Mouse (Mus musculus): Measurements from ENCODE around the gene Gapdh. TPM values are rescaled to one million over a fixed set of nuclear protein-coding genes. Genes with fewer than 3 reads are reported as not detected.

Gene Gapdh
- 1,954 TPM in 2 replicates for polyA plus RNA-seq (2014; fragmentation: Nextera tagmentation; extraction: Ambion mirVana)

- peaks cover 20% of the 10 kb centered on the region for H3K4me1 ChIP-seq (ENCODE audit: insufficient read depth)
These were observed at the start of gene Gapdh for GRCm38 (mm10) chr6:125166051-125166751. Gene Gapdh, minus strand, starts transcription at chr6:125166467.

GRCm38 (mm10) chr6:125215148-125215954 lies 49.1 kb upstream of the Gapdh start, which contains the start of gene Vamp1:
Gene Vamp1, plus strand, starts transcription at chr6:125215551.
- peak within 1 kb of the TSS; percentile 69; the same call in 1 of the 2 replicates for H3K27ac ChIP-seq (ENCODE audit: low read depth)
- under 1% methylated on average over 48 of the region's 48 CpGs for WGBS
- no peaks in the 10 kb centered on the region for H3K36me3 ChIP-seq (ENCODE audit: insufficient read depth)
- H3K27me3 ChIP-seq (ENCODE audit: insufficient read depth, low read length), result peaks cover 5% of the 10 kb centered on the region
- peak within 1 kb of the TSS; percentile 61 for H3K4me3 ChIP-seq (ENCODE audit: low read depth, low read length)
- ATAC-seq (ENCODE audit: insufficient read depth) (peak; percentile 96), DNase-seq (peak; percentile 97)
- H3K9ac ChIP-seq, result peak within 1 kb of the TSS; percentile 71
- peak within 1 kb of the TSS; percentile 88 for H3K4me2 ChIP-seq
- no peaks in the 10 kb centered on the region for H3K4me1 ChIP-seq (ENCODE audit: insufficient read depth)
- TF ChIP-seq CTCF (IDR thresholded peaks at IDR 0.05; ENCODE audit: low read depth), result no peak
- H3K9me3 ChIP-seq (ENCODE audit: low read depth, low read length), result no peaks in the 10 kb centered on the region

More at GRCm38 (mm10) chr6:125166051-125166751, at the start of gene Gapdh:
- H3K9me3 ChIP-seq (ENCODE audit: low read depth, low read length), result no peaks in the 10 kb centered on the region
- peaks cover 76% of the 10 kb centered on the region for H3K36me3 ChIP-seq (ENCODE audit: insufficient read depth)
- ATAC-seq (ENCODE audit: insufficient read depth), result peak; percentile 68
- peak; percentile 86 for DNase-seq
- H3K27me3 ChIP-seq (ENCODE audit: insufficient read depth, low read length), result no peaks in the 10 kb centered on the region
- 1% methylated on average over 18 of the region's 18 CpGs for WGBS
- H3K4me3 ChIP-seq (ENCODE audit: low read depth, low read length), result peak within 1 kb of the TSS; percentile 95
- H3K9ac ChIP-seq, result peak within 1 kb of the TSS; percentile 98
- TF ChIP-seq CTCF (IDR thresholded peaks at IDR 0.05; ENCODE audit: low read depth), result no peak
- peak within 1 kb of the TSS; percentile 98 for H3K4me2 ChIP-seq
- H3K27ac ChIP-seq (ENCODE audit: low read depth), result peak within 1 kb of the TSS; percentile 98

GRCm38 (mm10) chr6:125213715-125214114 lies 47.4 kb upstream of the Gapdh start:
- WGBS, result 82% methylated on average over 6 of the region's 6 CpGs
- no peak for TF ChIP-seq CTCF (IDR thresholded peaks at IDR 0.05; ENCODE audit: low read depth)
- Histone ChIP-seq H3K27me3 (ENCODE audit: insufficient read depth, low read length) (peaks cover 5% of the 10 kb centered on the region), H3K36me3 (ENCODE audit: insufficient read depth) (no peaks in the 10 kb centered on the region), H3K4me1 (ENCODE audit: insufficient read depth) (no peaks in the 10 kb centered on the region), H3K27ac (ENCODE audit: low read depth) (no peak overlapping the region), H3K4me3 (ENCODE audit: low read depth, low read length) (no peak overlapping the region), H3K4me2 (no peak overlapping the region), H3K9ac (no peak overlapping the region), H3K9me3 (ENCODE audit: low read depth, low read length) (no peaks in the 10 kb centered on the region)
- ATAC-seq (ENCODE audit: insufficient read depth) (no peak), DNase-seq (no peak)

- Histone ChIP-seq H3K36me3 (ENCODE audit: insufficient read depth) (no peaks in the 10 kb centered on the region), H3K4me1 (ENCODE audit: insufficient read depth) (no peaks in the 10 kb centered on the region), H3K9ac (no peak overlapping the region), H3K4me2 (no peak overlapping the region), H3K27ac (ENCODE audit: low read depth) (no peak overlapping the region), H3K9me3 (ENCODE audit: low read depth, low read length) (no peaks in the 10 kb centered on the region), H3K4me3 (ENCODE audit: low read depth, low read length) (no peak overlapping the region), H3K27me3 (ENCODE audit: insufficient read depth, low read length) (peaks cover 5% of the 10 kb centered on the region)
- 59% methylated on average over 6 of the region's 6 CpGs for WGBS
- no peak for DNase-seq
- no peak for ATAC-seq (ENCODE audit: insufficient read depth)
- TF ChIP-seq CTCF (IDR thresholded peaks at IDR 0.05; ENCODE audit: low read depth), result no peak
These were observed 46.9 kb upstream of the Gapdh start for GRCm38 (mm10) chr6:125213129-125213528.

GRCm38 (mm10) chr6:125212621-125213020 lies 46.4 kb upstream of the Gapdh start:
- H3K27ac ChIP-seq (ENCODE audit: low read depth), result no peak overlapping the region
- peaks cover 5% of the 10 kb centered on the region for H3K27me3 ChIP-seq (ENCODE audit: insufficient read depth, low read length)
- no peaks in the 10 kb centered on the region for H3K9me3 ChIP-seq (ENCODE audit: low read depth, low read length)
- H3K4me3 ChIP-seq (ENCODE audit: low read depth, low read length), result no peak overlapping the region
- 40% methylated on average over 2 of the region's 2 CpGs for WGBS
- no peaks in the 10 kb centered on the region for H3K36me3 ChIP-seq (ENCODE audit: insufficient read depth)
- H3K4me1 ChIP-seq (ENCODE audit: insufficient read depth), result no peaks in the 10 kb centered on the region
- H3K4me2 ChIP-seq, result no peak overlapping the region
- TF ChIP-seq CTCF (IDR thresholded peaks at IDR 0.05; ENCODE audit: low read depth), result no peak
- DNase-seq (no peak), ATAC-seq (ENCODE audit: insufficient read depth) (no peak)
- no peak overlapping the region for H3K9ac ChIP-seq

- Histone ChIP-seq H3K9ac (no peak overlapping the region), H3K36me3 (ENCODE audit: insufficient read depth) (no peaks in the 10 kb centered on the region), H3K27me3 (ENCODE audit: insufficient read depth, low read length) (peaks cover 5% of the 10 kb centered on the region), H3K27ac (ENCODE audit: low read depth) (no peak overlapping the region), H3K4me3 (ENCODE audit: low read depth, low read length) (no peak overlapping the region), H3K4me2 (no peak overlapping the region), H3K4me1 (ENCODE audit: insufficient read depth) (no peaks in the 10 kb centered on the region), H3K9me3 (ENCODE audit: low read depth, low read length) (no peaks in the 10 kb centered on the region)
- WGBS, result 85% methylated on average over 1 of the region's 1 CpGs
- DNase-seq (no peak), ATAC-seq (ENCODE audit: insufficient read depth) (no peak)
- no peak for TF ChIP-seq CTCF (IDR thresholded peaks at IDR 0.05; ENCODE audit: low read depth)
These were observed 44.2 kb upstream of the Gapdh start for GRCm38 (mm10) chr6:125210436-125210835.

GRCm38 (mm10) chr6:125197166-125197565 lies 30.9 kb upstream of the Gapdh start:
- DNase-seq, result no peak
- TF ChIP-seq CTCF (IDR thresholded peaks at IDR 0.05; ENCODE audit: low read depth), result no peak
- no peak for ATAC-seq (ENCODE audit: insufficient read depth)
- H3K27ac ChIP-seq (ENCODE audit: low read depth), result no peak overlapping the region
- H3K36me3 ChIP-seq (ENCODE audit: insufficient read depth), result peaks cover 23% of the 10 kb centered on the region
- 0 out of 2 replicates have a peak, but pooled peaks cover 3% of the 10 kb centered on the region for H3K4me1 ChIP-seq (ENCODE audit: insufficient read depth)
- no peaks in the 10 kb centered on the region for H3K27me3 ChIP-seq (ENCODE audit: insufficient read depth, low read length)
- no peak overlapping the region for H3K4me2 ChIP-seq
- H3K9me3 ChIP-seq (ENCODE audit: low read depth, low read length), result no peaks in the 10 kb centered on the region
- 76% methylated on average over 5 of the region's 5 CpGs for WGBS
- H3K9ac ChIP-seq, result no peak overlapping the region
- no peak overlapping the region for H3K4me3 ChIP-seq (ENCODE audit: low read depth, low read length)
